In the genomic region with DNA sequence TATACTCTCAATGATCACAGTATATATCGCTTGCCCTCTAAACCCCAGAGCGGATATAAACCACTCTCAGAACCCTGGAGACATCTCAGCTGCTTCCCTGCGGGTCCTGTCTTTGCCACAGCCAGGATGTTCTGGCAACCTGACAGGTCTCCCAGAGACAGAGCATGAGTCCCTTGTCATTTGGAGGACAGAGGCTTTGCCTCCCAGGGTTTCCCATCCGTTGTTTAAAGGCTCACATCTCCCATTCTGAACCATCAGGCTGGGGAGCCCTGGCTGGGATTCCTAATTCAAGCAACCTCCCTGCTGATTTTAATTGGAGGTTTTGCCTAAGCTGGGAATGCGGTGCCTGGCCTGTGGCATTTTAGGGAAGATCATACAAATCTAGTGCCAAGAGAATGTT, we compare ENCODE assay signal across 13 mouse cellular contexts.
DNase-seq lines count a peak whose midpoint lies in the region; ATAC-seq lines count a peak whose summit lies in the region.
"Had no signal": no experiment of that assay in that cellular context is flagged by ENCODE, and none has a peak within 500 bp of the region (broad histone marks: within the 10 kb centered on the region; RNA-seq: fewer than 3 reads in every experiment).

No protein-coding gene starts in this region.

- no peaks in the 10 kb centered on the region for H3K27me3 ChIP-seq in forebrain, embryonic 12.5 days
- H3K27me3 ChIP-seq in forebrain, embryonic 11.5 days (ENCODE audit: control insufficient read depth, insufficient read depth, low read length), result no peaks in the 10 kb centered on the region
- no peaks in the 10 kb centered on the region for H3K27me3 ChIP-seq in lung, embryonic 15.5 days
- H3K27me3 ChIP-seq in midbrain, embryonic 14.5 days (ENCODE audit: control insufficient read depth, insufficient read depth, low read length), result no peaks in the 10 kb centered on the region
- H3K27me3 ChIP-seq: limb, embryonic 12.5 days had no signal

- no peak; the same call in 1 of the 2 replicates for ATAC-seq in forebrain, embryonic 12.5 days (ENCODE audit: low FRiP score)
- ATAC-seq in forebrain, embryonic 11.5 days (replicated peaks; ENCODE audit: low FRiP score), result no peak
- 0 out of 2 replicates have a peak, but pooled peaks have one; percentile 11 for ATAC-seq in lung, embryonic 15.5 days (ENCODE audit: borderline replicate concordance, extremely low read depth, low FRiP score, low TSS enrichment)
- ATAC-seq in midbrain, embryonic 14.5 days (ENCODE audit: low FRiP score, low TSS enrichment), result no peak
- no peak for ATAC-seq in CD4-positive, CD25-positive, alpha-beta regulatory T cell, adult 4 months

- H3K27ac ChIP-seq in forebrain, embryonic 12.5 days, result peak overlapping the region; percentile 53
- no peak overlapping the region for H3K27ac ChIP-seq in forebrain, embryonic 11.5 days (ENCODE audit: low read depth, low read length)
- no peak overlapping the region for H3K27ac ChIP-seq in lung, embryonic 15.5 days
- 0 out of 2 replicates have a peak overlapping the region, but pooled peaks have one; percentile 20 for H3K27ac ChIP-seq in midbrain, embryonic 14.5 days (replicated peaks; ENCODE audit: low read depth, low read length)
- H3K27ac ChIP-seq: heart, embryonic 10.5 days; hindbrain, embryonic 10.5 days; limb, embryonic 12.5 days had no signal

- no peak overlapping the region for H3K4me3 ChIP-seq in forebrain, embryonic 12.5 days (replicated peaks)
- no peak overlapping the region for H3K4me3 ChIP-seq in forebrain, embryonic 11.5 days (ENCODE audit: low read depth, low read length)
- no peak overlapping the region for H3K4me3 ChIP-seq in lung, embryonic 15.5 days
- H3K4me3 ChIP-seq in midbrain, embryonic 14.5 days (replicated peaks; ENCODE audit: low read depth, low read length), result no peak overlapping the region
- H3K4me3 ChIP-seq: heart, embryonic 10.5 days; hindbrain, embryonic 10.5 days; limb, embryonic 12.5 days had no signal

- no peaks in the 10 kb centered on the region for H3K36me3 ChIP-seq in forebrain, embryonic 12.5 days (replicated peaks)
- H3K36me3 ChIP-seq in forebrain, embryonic 11.5 days (ENCODE audit: control insufficient read depth, insufficient read depth, low read length), result no peaks in the 10 kb centered on the region
- no peaks in the 10 kb centered on the region for H3K36me3 ChIP-seq in lung, embryonic 15.5 days
- no peaks in the 10 kb centered on the region for H3K36me3 ChIP-seq in midbrain, embryonic 14.5 days (ENCODE audit: control insufficient read depth, insufficient read depth, low read length)
- H3K36me3 ChIP-seq: heart, embryonic 10.5 days; hindbrain, embryonic 10.5 days; limb, embryonic 12.5 days had no signal

- peaks cover 22% of the 10 kb centered on the region for H3K4me1 ChIP-seq in forebrain, embryonic 12.5 days
- no peaks in the 10 kb centered on the region for H3K4me1 ChIP-seq in forebrain, embryonic 11.5 days (replicated peaks; ENCODE audit: control insufficient read depth, insufficient read depth, low read length)
- H3K4me1 ChIP-seq in lung, embryonic 15.5 days, result no peaks in the 10 kb centered on the region; the same call in 1 of the 2 replicates
- peaks cover 12% of the 10 kb centered on the region; the same call in 1 of the 2 replicates for H3K4me1 ChIP-seq in midbrain, embryonic 14.5 days (ENCODE audit: control insufficient read depth, insufficient read depth, low read length)
- H3K4me1 ChIP-seq: hindbrain, embryonic 10.5 days; limb, embryonic 12.5 days had no signal

- no peak for DNase-seq in forebrain, embryonic 11.5 days (ENCODE audit: low spot score)
- no peak for DNase-seq in lung, postnatal 14 days
- DNase-seq in cerebellum, adult 9-10 months, result peak; percentile 91
- DNase-seq in midbrain, embryonic 14.5 days, result peak; percentile 49
- no peak for DNase-seq in gastrocnemius, postnatal 4 days (ENCODE audit: low spot score in 2 of 2)
- DNase-seq: kidney, adult 18-20 months; lung, adult 18-20 months had no signal

- WGBS in forebrain, embryonic 12.5 days, result 31% methylated on average over 5 of the region's 5 CpGs
- 31% methylated on average over 5 of the region's 5 CpGs for WGBS in forebrain, embryonic 11.5 days
- 43% methylated on average over 5 of the region's 5 CpGs for WGBS in lung, embryonic 15.5 days
- WGBS in midbrain, embryonic 14.5 days, result 32% methylated on average over 5 of the region's 5 CpGs

- no peak overlapping the region for H3K9ac ChIP-seq in forebrain, embryonic 12.5 days
- no peak overlapping the region for H3K9ac ChIP-seq in forebrain, embryonic 11.5 days (ENCODE audit: low read length)
- H3K9ac ChIP-seq in lung, embryonic 15.5 days, result no peak overlapping the region
- H3K9ac ChIP-seq in midbrain, embryonic 14.5 days (replicated peaks; ENCODE audit: low read length), result no peak overlapping the region
- H3K9ac ChIP-seq: limb, embryonic 12.5 days had no signal

- H3K4me2 ChIP-seq in forebrain, embryonic 12.5 days, result no peak overlapping the region
- no peak overlapping the region for H3K4me2 ChIP-seq in forebrain, embryonic 11.5 days (ENCODE audit: low read depth, low read length, severe bottlenecking)
- no peak overlapping the region for H3K4me2 ChIP-seq in lung, embryonic 15.5 days
- no peak overlapping the region for H3K4me2 ChIP-seq in midbrain, embryonic 14.5 days (ENCODE audit: low read length)
- H3K4me2 ChIP-seq: limb, embryonic 12.5 days had no signal

- no peaks in the 10 kb centered on the region for H3K9me3 ChIP-seq in forebrain, embryonic 12.5 days
- no peaks in the 10 kb centered on the region for H3K9me3 ChIP-seq in forebrain, embryonic 11.5 days (ENCODE audit: control insufficient read depth, low read length)
- no peaks in the 10 kb centered on the region for H3K9me3 ChIP-seq in lung, embryonic 15.5 days
- no peaks in the 10 kb centered on the region for H3K9me3 ChIP-seq in midbrain, embryonic 14.5 days (ENCODE audit: control insufficient read depth, low read length)
- H3K9me3 ChIP-seq: heart, embryonic 10.5 days; hindbrain, embryonic 10.5 days; limb, embryonic 12.5 days had no signal

Comparison
In these comparisons a context has a peak if more than half of its experiments do, and no peak if none do; other contexts are left out.
1. H3K27ac ChIP-seq: peak in forebrain, embryonic 12.5 days (single experiment) and midbrain, embryonic 14.5 days (single experiment); none in forebrain, embryonic 11.5 days (single experiment) and lung, embryonic 15.5 days (single experiment).
2. DNase-seq: peak in cerebellum, adult 9-10 months (single experiment) and midbrain, embryonic 14.5 days (single experiment); none in forebrain, embryonic 11.5 days (single experiment), lung, postnatal 14 days (single experiment) and gastrocnemius, postnatal 4 days (0 of 2).